Mouse (Mus musculus) hindbrain, embryonic 11.5 days (tissue): ENCODE data around the gene Ankrd27. TPM values are rescaled to one million over a fixed set of nuclear protein-coding genes. Genes with fewer than 3 reads are reported as not detected.

Source experiments
- ATAC-seq: fragments of 200-750 bp; cut with Nextera tagmentation; 2 replicates; pipeline ENCODE4 v1.8.0; 2017; ENCODE audit warnings: mild to moderate bottlenecking, moderate TSS enrichment, moderate library complexity; ENCODE audit not compliant: low FRiP score
- DNase-seq: peaks from one replicate; pipeline ENCODE4 v3.0.0-alpha.2; 2015; ENCODE audit warnings: low spot score
- H3K27ac ChIP-seq: fragments of 300-500 bp; sonication (generic); 2 replicates; pipeline ENCODE4 v1.5.1; 2014; ENCODE audit warnings: mild to moderate bottlenecking, low read depth, low read length
- H3K27me3 ChIP-seq: fragments of 300-500 bp; sonication (generic); 2 replicates; pipeline ENCODE4 v1.6.1; 2014; ENCODE audit warnings: mild to moderate bottlenecking, low read length, moderate library complexity, mixed read lengths; ENCODE audit not compliant: control insufficient read depth, insufficient read depth
- H3K36me3 ChIP-seq: fragments of 300-500 bp; sonication (generic); 2 replicates; pipeline ENCODE4 v1.6.1; 2014; ENCODE audit warnings: mild to moderate bottlenecking, low read length, moderate library complexity, mixed read lengths; ENCODE audit not compliant: control insufficient read depth, insufficient read depth
- H3K4me1 ChIP-seq: fragments of 300-500 bp; sonication (generic); replicated peaks from 2 replicates; pipeline ENCODE4 v1.6.1; 2014; ENCODE audit warnings: low read length, mixed read lengths; ENCODE audit not compliant: control insufficient read depth, insufficient read depth
- H3K4me2 ChIP-seq: fragments of 300-500 bp; sonication (generic); replicated peaks from 2 replicates; pipeline ENCODE4 v1.6.1; 2014; ENCODE audit warnings: mild to moderate bottlenecking, low read depth, low read length
- H3K4me3 ChIP-seq: fragments of 300-500 bp; sonication (generic); 2 replicates; pipeline ENCODE4 v1.5.1; 2014; ENCODE audit warnings: low read depth, low read length
- H3K9ac ChIP-seq: fragments of 300-500 bp; sonication (generic); 2 replicates; pipeline ENCODE4 v1.6.1; 2014; ENCODE audit warnings: low read depth, low read length
- H3K9me3 ChIP-seq: fragments of 300-500 bp; sonication (generic); 2 replicates; pipeline ENCODE4 v1.6.1; 2016; ENCODE audit warnings: low read length; ENCODE audit not compliant: control insufficient read depth
- WGBS: fragments of 180-500 bp; shearing (Covaris S2); extraction: QIAGEN DNeasy Blood & Tissue Kit; methylation state at CpG from one replicate; pipeline ENCODE4 v1.1.7; 2014; 5-methylcytosine and 5-hydroxymethylcytosine counted together
- polyA plus RNA-seq: library from polyadenylated mRNA; unstranded; fragments of >200 nt; fragmentation: Nextera tagmentation; extraction: Ambion mirVana; gene quantifications from 2 replicates; pipeline ENCODE4 v1.2.1, GENCODE M21; 2014

The Ankrd27 gene
- polyA plus RNA-seq, 1 experiment from 2014 or later: 24.3 TPM

DNA sequence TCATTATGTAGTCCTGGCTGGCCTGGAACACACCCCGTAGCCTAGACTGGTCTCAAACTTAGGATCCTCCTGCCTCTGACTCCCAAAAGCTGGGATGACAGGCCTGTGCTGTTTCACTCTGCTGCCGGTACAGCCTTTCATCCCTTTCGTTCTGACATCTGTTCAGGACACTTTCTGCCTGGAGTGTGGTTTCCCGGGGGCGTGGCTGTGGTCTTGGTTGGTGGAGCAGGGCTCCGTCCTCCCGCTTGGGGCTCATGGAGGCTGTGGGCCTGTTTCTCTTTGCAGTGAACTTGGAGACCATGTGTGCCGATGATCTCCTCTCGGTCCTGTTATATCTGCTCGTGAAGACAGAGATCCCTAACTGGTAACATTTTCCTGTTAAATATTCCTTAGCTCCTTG, 20.8 kb downstream of the Ankrd27 start:
- Histone ChIP-seq H3K36me3 (0 out of 2 replicates have a peak, but pooled peaks cover 2% of the 10 kb centered on the region), H3K4me2 (no peak overlapping the region), H3K27ac (no peak overlapping the region), H3K9me3 (no peaks in the 10 kb centered on the region), H3K9ac (no peak overlapping the region), H3K27me3 (no peaks in the 10 kb centered on the region), H3K4me3 (no peak overlapping the region), H3K4me1 (no peaks in the 10 kb centered on the region)
- ATAC-seq (no peak), DNase-seq (no peak)
- 85% methylated on average over 10 of the region's 10 CpGs for WGBS

DNA sequence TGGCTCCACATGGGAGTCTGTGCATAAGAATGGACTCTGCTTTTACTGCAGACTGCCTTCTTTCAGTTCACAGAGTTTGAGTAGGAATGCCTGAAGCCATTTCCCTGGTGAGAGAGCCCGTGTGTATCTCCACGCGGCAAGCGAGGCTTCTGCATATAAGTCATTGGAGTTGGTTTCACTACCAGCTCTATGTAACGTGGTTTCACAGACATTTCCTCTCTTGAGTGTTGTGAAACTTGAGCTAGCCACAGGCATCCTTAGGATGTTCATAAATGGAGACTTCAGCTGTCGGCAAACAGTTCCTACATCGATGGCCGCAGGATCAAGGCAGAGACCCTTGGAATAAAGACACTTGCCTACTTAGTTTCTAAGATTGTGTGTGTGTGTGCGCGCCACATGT, 23.2 kb downstream of the Ankrd27 start:
- Histone ChIP-seq H3K4me3 (no peak overlapping the region), H3K36me3 (peaks cover 4% of the 10 kb centered on the region; the same call in 1 of the 2 replicates), H3K4me2 (no peak overlapping the region), H3K4me1 (no peaks in the 10 kb centered on the region), H3K27me3 (no peaks in the 10 kb centered on the region), H3K9me3 (no peaks in the 10 kb centered on the region), H3K27ac (no peak overlapping the region), H3K9ac (no peak overlapping the region)
- ATAC-seq (no peak), DNase-seq (no peak)
- WGBS: 92% methylated on average over 10 of the region's 10 CpGs

DNA sequence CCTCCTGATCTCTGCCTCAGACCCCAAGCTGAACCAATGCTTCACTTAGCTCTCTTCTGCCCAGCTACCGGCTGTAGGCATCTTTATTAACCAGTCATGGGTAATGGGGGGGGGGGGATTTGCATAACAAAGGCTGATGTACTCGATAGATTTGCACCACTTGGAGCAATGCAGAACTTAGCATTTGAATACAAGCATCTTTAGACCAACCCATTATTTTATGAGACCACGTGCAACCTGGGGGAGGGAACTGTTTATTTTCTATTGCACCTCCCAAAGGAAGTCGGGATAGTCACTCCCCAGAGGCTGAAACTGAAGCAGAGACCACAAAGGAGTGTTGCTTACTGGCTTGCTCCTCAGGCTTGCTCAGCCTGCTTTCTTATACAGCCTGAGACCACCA, 31.5 kb downstream of the Ankrd27 start:
- Histone ChIP-seq H3K4me2 (no peak overlapping the region), H3K4me3 (no peak overlapping the region), H3K27me3 (no peaks in the 10 kb centered on the region), H3K36me3 (peaks cover 6% of the 10 kb centered on the region; the same call in 1 of the 2 replicates), H3K9me3 (no peaks in the 10 kb centered on the region), H3K27ac (no peak overlapping the region), H3K4me1 (no peaks in the 10 kb centered on the region), H3K9ac (no peak overlapping the region)
- ATAC-seq (peak; percentile 59), DNase-seq (peak; percentile 35)
- WGBS: 37% methylated on average over 4 of the region's 4 CpGs

DNA sequence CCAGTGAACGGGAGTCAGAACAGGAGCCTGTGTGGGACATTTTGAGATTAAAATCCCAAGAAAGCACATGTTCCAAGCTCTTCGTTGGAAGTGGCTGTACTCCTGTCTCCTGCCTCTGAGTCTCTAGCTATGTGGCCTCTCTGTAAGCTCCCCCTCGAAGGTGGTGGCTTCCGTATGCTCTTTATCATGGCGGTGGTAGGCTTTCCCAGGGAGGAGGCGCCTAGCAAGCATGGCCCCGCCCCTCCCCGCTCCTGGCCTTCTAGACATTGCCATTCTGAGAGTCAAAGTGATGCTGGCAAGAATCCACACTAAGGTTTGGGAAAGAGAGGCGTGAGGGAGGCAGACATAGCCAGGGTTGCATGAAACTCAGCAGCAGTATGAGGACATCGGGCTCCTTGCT, 36.6 kb downstream of the Ankrd27 start:
- 95% methylated on average over 10 of the region's 10 CpGs for WGBS
- Histone ChIP-seq H3K4me3 (no peak overlapping the region), H3K9ac (no peak overlapping the region), H3K27me3 (no peaks in the 10 kb centered on the region), H3K4me2 (no peak overlapping the region), H3K4me1 (no peaks in the 10 kb centered on the region), H3K36me3 (0 out of 2 replicates have a peak, but pooled peaks cover 2% of the 10 kb centered on the region), H3K9me3 (no peaks in the 10 kb centered on the region), H3K27ac (no peak overlapping the region)
- ATAC-seq (no peak), DNase-seq (no peak)

DNA sequence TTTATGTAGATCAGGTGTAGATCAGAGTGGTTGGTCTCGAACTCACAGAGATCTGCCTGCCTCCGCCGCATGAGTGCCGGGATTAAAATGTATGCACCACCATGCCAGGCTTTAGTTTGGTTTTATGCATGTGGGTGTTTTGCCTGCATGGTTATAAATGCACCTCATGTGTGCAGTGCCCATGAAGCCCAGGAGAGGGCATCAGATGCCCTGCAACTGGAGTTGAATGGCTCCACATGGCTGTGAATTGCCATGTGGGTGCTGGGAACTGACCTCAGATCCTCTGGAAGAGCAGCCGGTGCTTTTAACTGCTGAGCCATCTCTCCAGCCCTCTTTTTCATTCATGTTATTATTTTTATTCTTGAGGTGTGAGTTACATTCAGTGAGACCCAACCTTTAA, 40.0 kb downstream of the Ankrd27 start:
- no peaks in the 10 kb centered on the region for H3K27me3 ChIP-seq
- no peak for DNase-seq
- ATAC-seq: no peak
- H3K36me3 ChIP-seq: no peaks in the 10 kb centered on the region
- WGBS: 97% methylated on average over 5 of the region's 5 CpGs
- no peak overlapping the region for H3K4me2 ChIP-seq
- H3K9ac ChIP-seq: no peak overlapping the region
- H3K27ac ChIP-seq: no peak overlapping the region
- H3K4me3 ChIP-seq: no peak overlapping the region
- no peaks in the 10 kb centered on the region for H3K4me1 ChIP-seq
- H3K9me3 ChIP-seq: no peaks in the 10 kb centered on the region

DNA sequence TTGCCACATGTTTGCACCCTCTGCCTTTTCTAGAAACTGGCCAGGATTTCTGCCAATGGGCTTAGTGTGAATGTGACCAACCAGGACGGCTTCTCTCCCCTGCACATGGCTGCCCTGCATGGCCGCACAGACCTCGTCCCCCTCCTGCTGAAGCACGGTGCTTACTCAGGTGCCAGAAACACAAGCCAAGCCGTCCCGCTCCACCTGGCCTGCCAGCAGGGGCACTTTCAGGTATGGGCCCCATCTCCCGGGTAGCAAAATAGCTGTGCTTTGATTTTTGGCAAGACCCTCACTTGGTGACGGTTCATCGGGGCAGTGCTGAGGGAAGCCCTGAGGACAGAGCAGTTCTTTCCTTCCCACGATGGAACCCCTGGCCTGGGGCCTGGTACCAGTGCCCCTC, 41.3 kb downstream of the Ankrd27 start:
- Histone ChIP-seq H3K27ac (no peak overlapping the region), H3K4me3 (no peak overlapping the region), H3K4me1 (no peaks in the 10 kb centered on the region), H3K9me3 (no peaks in the 10 kb centered on the region), H3K27me3 (no peaks in the 10 kb centered on the region), H3K36me3 (no peaks in the 10 kb centered on the region), H3K9ac (no peak overlapping the region), H3K4me2 (no peak overlapping the region)
- DNase-seq (no peak), ATAC-seq (no peak)
- WGBS: 94% methylated on average over 10 of the region's 10 CpGs

DNA sequence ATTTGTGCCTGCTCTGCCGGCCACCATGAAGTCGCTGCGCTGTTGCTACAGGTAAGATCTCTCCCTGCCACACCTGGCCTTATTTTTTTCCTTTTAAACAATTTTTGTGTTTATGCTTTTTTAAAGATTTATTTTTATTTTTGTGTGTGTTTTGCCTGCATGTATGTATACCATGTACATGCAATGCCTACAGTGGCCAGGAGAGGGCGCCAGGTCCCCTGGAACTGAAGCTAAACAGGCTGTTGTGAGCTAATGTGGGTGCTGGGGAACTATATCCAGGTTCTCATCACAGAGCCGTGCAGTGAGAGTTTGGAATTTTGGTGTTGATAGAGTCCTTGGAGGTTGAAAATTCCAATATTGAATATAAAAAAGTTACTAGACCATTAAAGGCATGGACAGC, 42.5 kb downstream of the Ankrd27 start:
- 73% methylated on average over 5 of the region's 5 CpGs for WGBS
- H3K36me3 ChIP-seq: no peaks in the 10 kb centered on the region
- no peak overlapping the region for H3K27ac ChIP-seq

DNA sequence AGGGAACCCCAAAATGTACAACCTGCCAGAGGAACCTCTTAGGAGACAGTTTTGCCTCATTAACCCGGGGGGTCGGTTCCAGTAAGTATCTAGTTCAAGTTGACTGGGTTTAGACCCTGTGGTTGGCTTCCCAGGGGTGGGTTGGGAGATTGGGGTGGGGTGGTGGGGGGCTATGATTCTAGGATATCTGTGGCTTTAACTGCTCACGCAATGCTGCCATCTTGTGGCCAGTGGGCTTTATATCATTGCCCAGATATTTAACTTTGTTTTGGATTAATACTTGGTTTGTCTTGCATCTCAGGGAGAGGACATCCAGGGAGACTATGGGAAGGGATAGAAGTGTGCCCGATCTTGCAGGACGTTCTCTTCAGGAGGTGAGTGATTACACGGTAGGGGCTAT, 50.2 kb downstream of the Ankrd27 start:
- Histone ChIP-seq H3K27me3 (no peaks in the 10 kb centered on the region), H3K9me3 (no peaks in the 10 kb centered on the region), H3K4me2 (no peak overlapping the region), H3K4me3 (no peak overlapping the region), H3K27ac (no peak overlapping the region), H3K9ac (no peak overlapping the region), H3K4me1 (no peaks in the 10 kb centered on the region), H3K36me3 (peaks cover 5% of the 10 kb centered on the region)
- ATAC-seq (no peak), DNase-seq (peak; percentile 69)
- WGBS: 71% methylated on average over 6 of the region's 6 CpGs

More for the DNA sequence above, 42.5 kb downstream of the Ankrd27 start:
- no peak overlapping the region for H3K4me2 ChIP-seq
- no peak overlapping the region for H3K4me3 ChIP-seq
- H3K4me1 ChIP-seq: no peaks in the 10 kb centered on the region
- no peaks in the 10 kb centered on the region for H3K9me3 ChIP-seq
- H3K9ac ChIP-seq: no peak overlapping the region
- ATAC-seq (no peak), DNase-seq (peak; percentile 55)
- no peaks in the 10 kb centered on the region for H3K27me3 ChIP-seq

DNA sequence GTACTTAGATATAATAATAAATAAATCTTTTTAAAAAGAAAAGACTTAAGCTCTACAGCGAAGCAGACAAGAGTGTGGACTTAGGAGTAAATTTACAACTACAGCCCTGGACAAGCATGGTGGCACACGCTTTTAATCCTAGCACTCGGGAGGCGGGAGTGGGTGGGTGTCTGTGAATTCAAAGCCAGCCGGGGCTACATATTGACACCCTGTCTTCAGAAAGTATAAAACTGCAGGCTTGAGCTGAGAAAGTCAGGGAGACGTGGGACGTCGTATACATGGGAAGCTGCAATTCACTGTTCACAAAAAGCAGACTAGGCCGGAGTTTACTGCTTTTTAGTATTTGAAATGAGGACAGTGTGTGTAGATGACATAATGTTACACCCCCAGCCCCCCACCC, 50.8 kb downstream of the Ankrd27 start:
- no peak overlapping the region for H3K9ac ChIP-seq
- ATAC-seq: no peak
- H3K4me2 ChIP-seq: no peak overlapping the region
- 95% methylated on average over 9 of the region's 9 CpGs for WGBS
- no peak for DNase-seq
- no peaks in the 10 kb centered on the region for H3K9me3 ChIP-seq
- no peak overlapping the region for H3K4me3 ChIP-seq
- no peaks in the 10 kb centered on the region for H3K27me3 ChIP-seq
- no peaks in the 10 kb centered on the region for H3K4me1 ChIP-seq
- peaks cover 7% of the 10 kb centered on the region for H3K36me3 ChIP-seq
- no peak overlapping the region for H3K27ac ChIP-seq
